Mouse (Mus musculus) midbrain, embryonic 13.5 days (tissue): ENCODE data around the gene Nkain4. TPM values are rescaled to one million over a fixed set of nuclear protein-coding genes. Genes with fewer than 3 reads are reported as not detected.

ENCODE experiments used
- ATAC-seq: fragments of 200-750 bp; cut with Nextera tagmentation; 2 replicates; pipeline ENCODE4 v1.8.0; 2017; ENCODE audit warnings: mild to moderate bottlenecking, moderate TSS enrichment, moderate library complexity
- H3K27ac ChIP-seq: fragments of 300-500 bp; sonication (generic); 2 replicates; pipeline ENCODE4 v1.5.1; 2015; ENCODE audit warnings: inconsistent platforms, mild to moderate bottlenecking, moderate library complexity
- H3K27me3 ChIP-seq: fragments of 300-500 bp; sonication (generic); 2 replicates; pipeline ENCODE4 v1.6.1; 2015; ENCODE audit warnings: mild to moderate bottlenecking, inconsistent platforms
- H3K36me3 ChIP-seq: fragments of 300-500 bp; sonication (generic); 2 replicates; pipeline ENCODE4 v1.6.1; 2015; ENCODE audit warnings: mild to moderate bottlenecking, inconsistent platforms
- H3K4me1 ChIP-seq: fragments of 300-500 bp; sonication (generic); replicated peaks from 2 replicates; pipeline ENCODE4 v1.6.1; 2015; ENCODE audit warnings: inconsistent platforms
- H3K4me2 ChIP-seq: fragments of 300-500 bp; sonication (generic); replicated peaks from 2 replicates; pipeline ENCODE4 v1.6.1; 2015; ENCODE audit warnings: moderate library complexity, mild to moderate bottlenecking, inconsistent platforms
- H3K4me3 ChIP-seq: fragments of 300-500 bp; sonication (generic); replicated peaks from 2 replicates; pipeline ENCODE4 v1.5.1; 2015; ENCODE audit warnings: mild to moderate bottlenecking, inconsistent platforms
- H3K9ac ChIP-seq: fragments of 300-500 bp; sonication (generic); replicated peaks from 2 replicates; pipeline ENCODE4 v1.6.1; 2015; ENCODE audit warnings: mild to moderate bottlenecking, inconsistent platforms
- H3K9me3 ChIP-seq: fragments of 300-500 bp; sonication (generic); 2 replicates; pipeline ENCODE4 v1.6.1; 2016; ENCODE audit warnings: mild to moderate bottlenecking, inconsistent platforms
- WGBS: fragments of 180-500 bp; shearing (Covaris S2); methylation state at CpG from one replicate; pipeline ENCODE4 v1.1.7; 2015; 5-methylcytosine and 5-hydroxymethylcytosine counted together
- polyA plus RNA-seq: library from polyadenylated mRNA; unstranded; fragments of >200 nt; fragmentation: Nextera tagmentation; extraction: Ambion mirVana; gene quantifications from 2 replicates; pipeline ENCODE4 v1.2.1, GENCODE M21; 2015

The Nkain4 gene
- 94.0 and 101 TPM in 2 replicates for polyA plus RNA-seq

- Histone ChIP-seq H3K4me2 (peak within 1 kb of the TSS; percentile 70), H3K4me1 (peaks cover 54% of the 10 kb centered on the region)
These were observed at the start of gene Nkain4 for GRCm38 (mm10) chr2:180954061-180955047. Gene Nkain4, minus strand, starts transcription at chr2:180954699.

GRCm38 (mm10) chr2:180996905-180997304 lies 42.4 kb upstream of the Nkain4 start:
- Histone ChIP-seq H3K27me3 (no peaks in the 10 kb centered on the region), H3K4me3 (no peak overlapping the region), H3K4me1 (0 out of 2 replicates have a peak, but pooled peaks cover 3% of the 10 kb centered on the region), H3K4me2 (no peak overlapping the region), H3K9me3 (no peaks in the 10 kb centered on the region), H3K36me3 (no peaks in the 10 kb centered on the region), H3K9ac (no peak overlapping the region), H3K27ac (no peak overlapping the region)
- 80% methylated on average over 3 of the region's 3 CpGs for WGBS
- ATAC-seq: peak; percentile 28; the same call in 1 of the 2 replicates

More at GRCm38 (mm10) chr2:180954061-180955047, at the start of gene Nkain4:
- Histone ChIP-seq H3K27me3 (no peaks in the 10 kb centered on the region), H3K27ac (peak within 1 kb of the TSS; percentile 97), H3K9ac (peak within 1 kb of the TSS; percentile 84), H3K36me3 (no peaks in the 10 kb centered on the region), H3K9me3 (no peaks in the 10 kb centered on the region), H3K4me3 (peak within 1 kb of the TSS; percentile 70)
- peak; percentile 94 for ATAC-seq
- WGBS: under 1% methylated on average over 52 of the region's 52 CpGs

- Histone ChIP-seq H3K9me3 (no peaks in the 10 kb centered on the region), H3K4me3 (no peak overlapping the region), H3K36me3 (no peaks in the 10 kb centered on the region), H3K4me2 (no peak overlapping the region), H3K9ac (no peak overlapping the region), H3K4me1 (0 out of 2 replicates have a peak, but pooled peaks cover 3% of the 10 kb centered on the region), H3K27me3 (no peaks in the 10 kb centered on the region), H3K27ac (no peak overlapping the region)
- ATAC-seq: peak; percentile 82
- 17% methylated on average over 5 of the region's 5 CpGs for WGBS
These were observed 41.9 kb upstream of the Nkain4 start for GRCm38 (mm10) chr2:180996436-180996835.

- Histone ChIP-seq H3K27ac (no peak overlapping the region), H3K36me3 (no peaks in the 10 kb centered on the region), H3K4me3 (no peak overlapping the region), H3K4me2 (no peak overlapping the region), H3K9me3 (no peaks in the 10 kb centered on the region), H3K27me3 (no peaks in the 10 kb centered on the region), H3K9ac (no peak overlapping the region), H3K4me1 (0 out of 2 replicates have a peak, but pooled peaks cover 3% of the 10 kb centered on the region)
- 79% methylated on average over 4 of the region's 4 CpGs for WGBS
- ATAC-seq: no peak
These were observed 41.0 kb upstream of the Nkain4 start for GRCm38 (mm10) chr2:180995457-180995856.

- no peak overlapping the region for H3K9ac ChIP-seq
- ATAC-seq: no peak
- H3K27ac ChIP-seq: no peak overlapping the region
- no peaks in the 10 kb centered on the region for H3K27me3 ChIP-seq
- 0 out of 2 replicates have a peak, but pooled peaks cover 3% of the 10 kb centered on the region for H3K4me1 ChIP-seq
- no peaks in the 10 kb centered on the region for H3K9me3 ChIP-seq
- H3K4me2 ChIP-seq: no peak overlapping the region
- WGBS: 82% methylated on average over 2 of the region's 2 CpGs
- no peak overlapping the region for H3K4me3 ChIP-seq
- no peaks in the 10 kb centered on the region for H3K36me3 ChIP-seq
These were observed 39.9 kb upstream of the Nkain4 start for GRCm38 (mm10) chr2:180994360-180994759.

- H3K4me2 ChIP-seq: no peak overlapping the region
- no peaks in the 10 kb centered on the region for H3K36me3 ChIP-seq
- H3K9ac ChIP-seq: no peak overlapping the region
- no peak overlapping the region for H3K27ac ChIP-seq
- H3K4me1 ChIP-seq: peaks cover 19% of the 10 kb centered on the region
- no peak overlapping the region for H3K4me3 ChIP-seq
- H3K9me3 ChIP-seq: no peaks in the 10 kb centered on the region
- no peaks in the 10 kb centered on the region for H3K27me3 ChIP-seq
- no peak for ATAC-seq
- WGBS: 57% methylated on average over 4 of the region's 4 CpGs
These were observed 35.8 kb upstream of the Nkain4 start for GRCm38 (mm10) chr2:180990347-180990746.

- 78% methylated on average over 1 of the region's 1 CpGs for WGBS
- Histone ChIP-seq H3K27me3 (no peaks in the 10 kb centered on the region), H3K4me2 (no peak overlapping the region), H3K9me3 (no peaks in the 10 kb centered on the region), H3K4me1 (peaks cover 19% of the 10 kb centered on the region), H3K27ac (no peak overlapping the region), H3K9ac (no peak overlapping the region), H3K4me3 (no peak overlapping the region), H3K36me3 (peaks cover 8% of the 10 kb centered on the region; the same call in 1 of the 2 replicates)
- no peak for ATAC-seq
These were observed 34.4 kb upstream of the Nkain4 start for GRCm38 (mm10) chr2:180988948-180989347.

- Histone ChIP-seq H3K27ac (no peak overlapping the region), H3K4me1 (peaks cover 19% of the 10 kb centered on the region), H3K9me3 (no peaks in the 10 kb centered on the region), H3K36me3 (peaks cover 13% of the 10 kb centered on the region; the same call in 1 of the 2 replicates), H3K4me2 (no peak overlapping the region), H3K9ac (no peak overlapping the region), H3K4me3 (no peak overlapping the region), H3K27me3 (no peaks in the 10 kb centered on the region)
- 52% methylated on average over 3 of the region's 3 CpGs for WGBS
- ATAC-seq: peak; percentile 24; the same call in 1 of the 2 replicates
These were observed 33.9 kb upstream of the Nkain4 start for GRCm38 (mm10) chr2:180988347-180988913.

- peak; percentile 31; the same call in 1 of the 2 replicates for ATAC-seq
These were observed 33.0 kb upstream of the Nkain4 start for GRCm38 (mm10) chr2:180987432-180988030.

GRCm38 (mm10) chr2:180987001-180987400 lies 32.5 kb upstream of the Nkain4 start:
- no peak overlapping the region for H3K4me2 ChIP-seq
- WGBS: 65% methylated on average over 1 of the region's 1 CpGs
- H3K4me3 ChIP-seq: no peak overlapping the region
- H3K4me1 ChIP-seq: peaks cover 19% of the 10 kb centered on the region
- no peaks in the 10 kb centered on the region for H3K27me3 ChIP-seq
- H3K9me3 ChIP-seq: no peaks in the 10 kb centered on the region
- no peak overlapping the region for H3K27ac ChIP-seq
- peaks cover 25% of the 10 kb centered on the region for H3K36me3 ChIP-seq
- no peak overlapping the region for H3K9ac ChIP-seq
- ATAC-seq: no peak

More at GRCm38 (mm10) chr2:180987432-180988030, 33.0 kb upstream of the Nkain4 start:
- Histone ChIP-seq H3K27ac (no peak overlapping the region), H3K36me3 (peaks cover 20% of the 10 kb centered on the region), H3K4me3 (no peak overlapping the region), H3K9ac (no peak overlapping the region), H3K4me2 (no peak overlapping the region), H3K9me3 (no peaks in the 10 kb centered on the region), H3K4me1 (peaks cover 19% of the 10 kb centered on the region), H3K27me3 (no peaks in the 10 kb centered on the region)
- WGBS: 43% methylated on average over 5 of the region's 5 CpGs

- WGBS: 62% methylated on average over 2 of the region's 2 CpGs
- Histone ChIP-seq H3K9me3 (no peaks in the 10 kb centered on the region), H3K36me3 (peaks cover 31% of the 10 kb centered on the region), H3K4me2 (no peak within 1 kb of the TSS), H3K4me3 (no peak within 1 kb of the TSS), H3K27me3 (no peaks in the 10 kb centered on the region), H3K27ac (no peak within 1 kb of the TSS), H3K9ac (no peak within 1 kb of the TSS), H3K4me1 (peaks cover 19% of the 10 kb centered on the region)
- ATAC-seq: no peak
These were observed 31.9 kb upstream of the Nkain4 start, which contains the start of gene Col20a1 for GRCm38 (mm10) chr2:180986449-180986848. Gene Col20a1, plus strand, starts transcription at chr2:180986535.
